Mouse (Mus musculus) intestine, embryonic 16.5 days (tissue): ENCODE measurements at regions not wholly inside any gene's neighbourhood (a gene's known extent, or its start where the extent isn't known, plus 50 kb on each side); places are given as distances from the start of the nearest gene placed in this dataset.

ENCODE experiments used
- ATAC-seq: fragments of 200-750 bp; cut with Nextera tagmentation; 2 replicates; pipeline ENCODE4 v1.8.0; 2017; ENCODE audit warnings: moderate TSS enrichment, moderate library complexity
- H3K27ac ChIP-seq: fragments of 300-500 bp; sonication (generic); 2 replicates; pipeline ENCODE4 v1.5.1; 2014; ENCODE audit warnings: mild to moderate bottlenecking, low read length
- H3K27me3 ChIP-seq: fragments of 300-500 bp; sonication (generic); replicated peaks from 2 replicates; pipeline ENCODE4 v1.6.1; 2014; ENCODE audit warnings: low read length, control low read depth, mixed read lengths; ENCODE audit not compliant: control insufficient read depth, insufficient read depth
- H3K36me3 ChIP-seq: fragments of 300-500 bp; sonication (generic); 2 replicates; pipeline ENCODE4 v1.6.1; 2014; ENCODE audit warnings: low read length, control low read depth; ENCODE audit not compliant: control insufficient read depth, insufficient read depth
- H3K4me1 ChIP-seq: fragments of 300-500 bp; sonication (generic); 2 replicates; pipeline ENCODE4 v1.6.1; 2014; ENCODE audit warnings: low read length, control low read depth, mixed read lengths; ENCODE audit not compliant: control insufficient read depth, insufficient read depth
- H3K4me2 ChIP-seq: fragments of 300-500 bp; sonication (generic); 2 replicates; pipeline ENCODE4 v1.6.1; 2014; ENCODE audit warnings: low read depth, low read length, control low read depth
- H3K4me3 ChIP-seq: fragments of 300-500 bp; sonication (generic); 2 replicates; pipeline ENCODE4 v1.5.1; 2014; ENCODE audit warnings: mild to moderate bottlenecking, low read length
- H3K9ac ChIP-seq: fragments of 300-500 bp; sonication (generic); 2 replicates; pipeline ENCODE4 v1.6.1; 2014; ENCODE audit warnings: low read depth, low read length
- H3K9me3 ChIP-seq: fragments of 300-500 bp; sonication (generic); 2 replicates; pipeline ENCODE4 v1.6.1; 2016; ENCODE audit warnings: low read length, control low read depth; ENCODE audit not compliant: control insufficient read depth
- WGBS: fragments of 180-500 bp; shearing (Covaris S2); extraction: QIAGEN DNeasy Blood & Tissue Kit; methylation state at CpG from one replicate; pipeline ENCODE4 v1.1.7; 2014; 5-methylcytosine and 5-hydroxymethylcytosine counted together

GRCm38 (mm10) chr5:47185868-47186267 lies 797.1 kb upstream of the Slit2 start:
- Histone ChIP-seq H3K9ac (no peak overlapping the region), H3K27ac (no peak overlapping the region), H3K4me3 (no peak overlapping the region), H3K9me3 (no peaks in the 10 kb centered on the region), H3K27me3 (no peaks in the 10 kb centered on the region), H3K4me1 (no peaks in the 10 kb centered on the region), H3K4me2 (no peak overlapping the region), H3K36me3 (no peaks in the 10 kb centered on the region)
- no peak for ATAC-seq

GRCm38 (mm10) chr5:47202164-47202914 lies 780.6 kb upstream of the Slit2 start:
- ATAC-seq: no peak
- Histone ChIP-seq H3K27me3 (no peaks in the 10 kb centered on the region), H3K4me3 (no peak overlapping the region), H3K4me2 (no peak overlapping the region), H3K27ac (no peak overlapping the region), H3K9me3 (no peaks in the 10 kb centered on the region), H3K4me1 (no peaks in the 10 kb centered on the region), H3K36me3 (no peaks in the 10 kb centered on the region), H3K9ac (no peak overlapping the region)
- WGBS: 78% methylated on average over 3 of the region's 3 CpGs

- no peak for ATAC-seq
- Histone ChIP-seq H3K36me3 (no peaks in the 10 kb centered on the region), H3K27ac (no peak overlapping the region), H3K4me3 (no peak overlapping the region), H3K9ac (no peak overlapping the region), H3K4me2 (no peak overlapping the region), H3K9me3 (no peaks in the 10 kb centered on the region), H3K4me1 (no peaks in the 10 kb centered on the region), H3K27me3 (no peaks in the 10 kb centered on the region)
- WGBS: 71% methylated on average over 1 of the region's 1 CpGs
Observed at GRCm38 (mm10) chr5:47202915-47203296, 780.0 kb upstream of the Slit2 start.

- WGBS: 63% methylated on average over 1 of the region's 1 CpGs
- Histone ChIP-seq H3K4me1 (no peaks in the 10 kb centered on the region), H3K4me2 (no peak overlapping the region)
Observed at GRCm38 (mm10) chr5:47210542-47210941, 772.4 kb upstream of the Slit2 start.

GRCm38 (mm10) chr5:47215421-47215820 lies 767.5 kb upstream of the Slit2 start:
- H3K4me3 ChIP-seq: no peak overlapping the region
- no peak for ATAC-seq
- H3K27me3 ChIP-seq: no peaks in the 10 kb centered on the region
- no peak overlapping the region for H3K27ac ChIP-seq
- H3K9ac ChIP-seq: no peak overlapping the region
- no peak overlapping the region for H3K4me2 ChIP-seq
- H3K36me3 ChIP-seq: no peaks in the 10 kb centered on the region
- H3K4me1 ChIP-seq: no peaks in the 10 kb centered on the region
- H3K9me3 ChIP-seq: no peaks in the 10 kb centered on the region

More at GRCm38 (mm10) chr5:47210542-47210941, 772.4 kb upstream of the Slit2 start:
- Histone ChIP-seq H3K36me3 (no peaks in the 10 kb centered on the region), H3K27ac (no peak overlapping the region), H3K9ac (no peak overlapping the region), H3K27me3 (no peaks in the 10 kb centered on the region), H3K9me3 (no peaks in the 10 kb centered on the region), H3K4me3 (no peak overlapping the region)
- no peak for ATAC-seq

GRCm38 (mm10) chr5:47225247-47225646 lies 757.7 kb upstream of the Slit2 start:
- no peak for ATAC-seq
- 76% methylated on average over 1 of the region's 1 CpGs for WGBS

GRCm38 (mm10) chr5:47236094-47236493 lies 746.8 kb upstream of the Slit2 start:
- no peaks in the 10 kb centered on the region for H3K36me3 ChIP-seq
- WGBS: 80% methylated on average over 1 of the region's 1 CpGs
- no peak overlapping the region for H3K27ac ChIP-seq
- H3K9me3 ChIP-seq: no peaks in the 10 kb centered on the region
- H3K27me3 ChIP-seq: no peaks in the 10 kb centered on the region
- no peaks in the 10 kb centered on the region for H3K4me1 ChIP-seq
- no peak overlapping the region for H3K9ac ChIP-seq
- no peak overlapping the region for H3K4me2 ChIP-seq
- no peak overlapping the region for H3K4me3 ChIP-seq
- ATAC-seq: no peak

More at GRCm38 (mm10) chr5:47225247-47225646, 757.7 kb upstream of the Slit2 start:
- no peaks in the 10 kb centered on the region for H3K9me3 ChIP-seq
- H3K36me3 ChIP-seq: no peaks in the 10 kb centered on the region
- no peak overlapping the region for H3K4me2 ChIP-seq
- no peak overlapping the region for H3K4me3 ChIP-seq
- H3K4me1 ChIP-seq: no peaks in the 10 kb centered on the region
- H3K9ac ChIP-seq: no peak overlapping the region
- no peak overlapping the region for H3K27ac ChIP-seq
- H3K27me3 ChIP-seq: no peaks in the 10 kb centered on the region

- ATAC-seq: no peak
- H3K27ac ChIP-seq: no peak overlapping the region
- H3K9ac ChIP-seq: no peak overlapping the region
- no peaks in the 10 kb centered on the region for H3K36me3 ChIP-seq
- WGBS: 62% methylated on average over 2 of the region's 2 CpGs
- H3K9me3 ChIP-seq: no peaks in the 10 kb centered on the region
- H3K4me2 ChIP-seq: no peak overlapping the region
- no peak overlapping the region for H3K4me3 ChIP-seq
- H3K4me1 ChIP-seq: no peaks in the 10 kb centered on the region
- H3K27me3 ChIP-seq: no peaks in the 10 kb centered on the region
Observed at GRCm38 (mm10) chr5:47240060-47240459, 742.9 kb upstream of the Slit2 start.

GRCm38 (mm10) chr5:47240586-47240985 lies 742.4 kb upstream of the Slit2 start:
- WGBS: 63% methylated on average over 7 of the region's 7 CpGs
- ATAC-seq: no peak
- Histone ChIP-seq H3K27ac (no peak overlapping the region), H3K4me1 (no peaks in the 10 kb centered on the region), H3K9me3 (no peaks in the 10 kb centered on the region), H3K9ac (no peak overlapping the region), H3K36me3 (no peaks in the 10 kb centered on the region), H3K4me2 (no peak overlapping the region), H3K27me3 (no peaks in the 10 kb centered on the region), H3K4me3 (no peak overlapping the region)

- Histone ChIP-seq H3K9ac (no peak overlapping the region), H3K27ac (no peak overlapping the region), H3K36me3 (no peaks in the 10 kb centered on the region), H3K4me2 (no peak overlapping the region), H3K4me3 (no peak overlapping the region), H3K4me1 (no peaks in the 10 kb centered on the region), H3K9me3 (no peaks in the 10 kb centered on the region), H3K27me3 (no peaks in the 10 kb centered on the region)
- no peak for ATAC-seq
Observed at GRCm38 (mm10) chr5:47254835-47255369, 728.0 kb upstream of the Slit2 start.
